Mouse (Mus musculus) bone marrow macrophage, adult 2 months (primary cell): ENCODE data around the gene Snrpd3. TPM values are rescaled to one million over a fixed set of nuclear protein-coding genes. Genes with fewer than 3 reads are reported as not detected.
A peak's percentile ranks its signal among the peaks of the same experiment; 100 is the strongest.
"Not testable (repeated sequence)": the region's sequence is repeated elsewhere in the genome, so short reads cannot be mapped to it uniquely, and the experiment has no call there.

Experiments used
- H3K27ac ChIP-seq: 2 replicates; pipeline ENCODE4 v1.5.1; 2012; ENCODE audit warnings: low read depth, low read length; ENCODE audit not compliant: insufficient read depth
- H3K4me1 ChIP-seq: 2 replicates; pipeline ENCODE4 v1.6.1; 2012; ENCODE audit warnings: low read length; ENCODE audit not compliant: control insufficient read depth, insufficient read depth
- H3K4me3 ChIP-seq: 2 replicates; pipeline ENCODE4 v1.5.1; 2012; ENCODE audit warnings: mild to moderate bottlenecking, low read length, moderate library complexity; ENCODE audit not compliant: insufficient read depth
- CTCF ChIP-seq: IDR thresholded peaks from 2 replicates; pipeline ENCODE4 v1.5.1; 2012; ENCODE audit warnings: low read depth, mild to moderate bottlenecking, low read length, moderate library complexity
- POLR2A ChIP-seq: IDR thresholded peaks from 2 replicates; pipeline ENCODE4 v1.6.1; 2012; ENCODE audit warnings: mild to moderate bottlenecking, low read depth, low read length, borderline replicate concordance
- polyA plus RNA-seq: library from polyadenylated mRNA; stranded (reverse); fragments of >200 nt; gene quantifications from 2 replicates; pipeline ENCODE4 v1.2.4, GENCODE M21; 2012; ENCODE audit not compliant: missing spikeins, insufficient read depth, insufficient read length

Snrpd3 gene
- 94.5 and 97.1 TPM in 2 replicates for polyA plus RNA-seq

- peak within 1 kb of the TSS; percentile 97 for H3K27ac ChIP-seq
- TF ChIP-seq POLR2A (no peak), CTCF (no peak)
- peak within 1 kb of the TSS; percentile 78 for H3K4me3 ChIP-seq
- H3K4me1 ChIP-seq: peaks cover 46% of the 10 kb centered on the region
Measured at GRCm38 (mm10) chr10:75517073-75517757, at the start of gene Snrpd3. Snrpd3 (plus strand) TSS chr10:75517551.

GRCm38 (mm10) chr10:75473411-75473810, 43.9 kb upstream of the Snrpd3 start:
- TF ChIP-seq CTCF: no peak
- no peak for TF ChIP-seq POLR2A

DNA sequence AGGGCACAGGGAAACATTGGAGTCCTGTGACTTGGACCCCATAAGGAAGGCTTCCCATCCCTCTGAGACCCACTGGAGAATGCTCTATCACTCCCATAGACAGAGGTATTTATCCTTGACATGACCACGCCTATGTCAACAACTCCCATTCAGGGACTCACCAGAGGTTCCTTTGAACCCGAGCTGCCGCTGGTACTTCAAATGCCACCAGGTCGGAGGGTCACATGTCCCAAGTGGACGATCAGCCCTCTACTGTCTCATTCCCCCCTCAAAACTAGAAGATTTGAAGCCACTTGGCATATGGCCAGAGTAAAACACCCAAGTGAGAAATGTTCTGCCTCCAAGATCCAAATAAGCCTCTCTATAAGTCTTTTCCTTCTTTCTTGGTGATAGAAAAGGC, 42.8 kb upstream of the Snrpd3 start:
- no peak overlapping the region for H3K4me3 ChIP-seq
- no peak for TF ChIP-seq CTCF
- no peak for TF ChIP-seq POLR2A
- H3K27ac ChIP-seq: no peak overlapping the region
- peaks cover 8% of the 10 kb centered on the region for H3K4me1 ChIP-seq

More at GRCm38 (mm10) chr10:75473411-75473810, 43.9 kb upstream of the Snrpd3 start:
- Histone ChIP-seq H3K27ac (no peak overlapping the region), H3K4me1 (peaks cover 8% of the 10 kb centered on the region), H3K4me3 (no peak overlapping the region)

DNA sequence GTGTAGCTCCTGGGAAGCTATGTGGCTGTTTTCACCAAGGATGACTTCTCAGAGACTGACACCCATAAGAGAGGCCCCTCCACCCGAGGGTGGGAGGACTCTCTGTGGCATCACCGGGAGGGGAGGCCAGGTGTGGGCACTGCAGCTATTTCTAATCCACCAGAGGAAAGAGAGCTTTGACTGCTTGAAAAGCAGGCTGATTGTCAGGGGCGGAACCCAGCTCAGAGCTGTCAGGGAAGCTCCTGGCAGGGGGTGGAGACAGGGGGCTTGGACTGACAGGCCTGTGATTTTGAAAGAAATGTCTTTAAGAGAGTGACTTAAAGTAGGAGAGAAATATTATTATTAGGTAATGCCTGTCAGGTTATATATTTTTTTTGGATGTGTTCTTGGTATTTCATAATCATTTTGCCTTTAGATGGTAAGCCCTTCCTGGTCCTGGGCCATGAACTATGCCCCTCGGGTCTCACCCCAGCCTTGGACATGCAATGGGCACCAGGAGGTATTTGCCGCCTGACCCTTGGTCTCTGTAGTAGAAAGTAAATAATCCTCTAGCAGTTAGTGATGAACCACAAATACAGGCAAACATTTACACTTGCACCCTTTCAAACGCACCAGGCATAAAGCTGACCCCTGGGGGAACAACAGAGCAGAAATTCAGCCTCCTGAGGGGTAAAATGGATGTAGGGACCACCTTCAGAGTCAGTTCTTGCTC, 42.1 kb upstream of the Snrpd3 start:
- not testable (repeated sequence) for H3K4me1 ChIP-seq, H3K27ac ChIP-seq, H3K4me3 ChIP-seq

GRCm38 (mm10) chr10:75477034-75477433, 40.3 kb upstream of the Snrpd3 start:
- TF ChIP-seq POLR2A (no peak), CTCF (no peak)
- H3K4me1 ChIP-seq: peaks cover 8% of the 10 kb centered on the region
- H3K4me3 ChIP-seq: no peak overlapping the region
- no peak overlapping the region for H3K27ac ChIP-seq

GRCm38 (mm10) chr10:75479955-75480354, 37.4 kb upstream of the Snrpd3 start:
- TF ChIP-seq CTCF: no peak
- TF ChIP-seq POLR2A: no peak
- H3K4me3 ChIP-seq: no peak overlapping the region

DNA sequence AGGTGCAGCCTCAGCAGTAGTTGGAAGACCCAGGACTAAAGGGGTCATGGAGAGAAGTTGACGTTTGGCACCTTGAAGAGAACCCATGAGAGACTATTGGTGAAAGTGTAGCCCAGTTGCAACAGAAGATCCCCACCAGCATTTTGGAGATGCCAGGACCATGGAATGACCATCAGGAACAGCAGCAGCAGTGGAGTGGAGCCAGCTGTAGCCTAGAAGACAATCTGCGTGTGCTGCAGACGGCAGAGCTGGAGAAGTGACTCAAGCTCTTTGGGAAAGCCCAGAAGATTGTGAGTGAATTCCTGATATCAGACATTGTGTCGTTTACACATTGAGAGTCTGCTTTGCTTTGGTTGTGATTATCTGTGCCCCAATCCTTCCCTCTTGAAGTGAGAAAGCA, 35.6 kb upstream of the Snrpd3 start:
- Histone ChIP-seq H3K27ac (no peak overlapping the region), H3K4me1 (peaks cover 8% of the 10 kb centered on the region), H3K4me3 (no peak overlapping the region)
- TF ChIP-seq POLR2A (no peak), CTCF (no peak)

More at GRCm38 (mm10) chr10:75479955-75480354, 37.4 kb upstream of the Snrpd3 start:
- H3K4me1 ChIP-seq: peaks cover 5% of the 10 kb centered on the region
- no peak overlapping the region for H3K27ac ChIP-seq

DNA sequence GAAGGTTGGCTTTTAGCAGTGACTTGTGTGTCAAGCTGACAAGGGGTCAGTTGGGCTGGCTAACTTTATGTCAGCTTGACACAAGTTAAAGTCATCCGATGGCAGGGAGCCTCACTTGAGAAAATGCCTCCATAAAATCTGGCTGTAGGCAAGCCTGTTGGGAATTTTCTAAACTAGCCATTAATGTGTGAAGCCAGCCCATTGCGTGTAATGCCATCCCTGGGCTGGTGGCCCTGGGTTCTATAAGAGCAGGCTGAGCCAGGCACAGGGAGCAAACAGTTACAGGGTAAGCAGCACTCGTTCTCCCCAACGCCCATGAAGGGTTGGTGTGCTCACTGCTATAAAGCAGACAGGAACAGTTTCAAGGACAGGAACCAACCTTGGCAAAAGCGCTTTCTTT, 35.1 kb upstream of the Snrpd3 start:
- Histone ChIP-seq H3K4me3 (no peak overlapping the region), H3K27ac (no peak overlapping the region), H3K4me1 (peaks cover 8% of the 10 kb centered on the region)
- TF ChIP-seq CTCF (no peak), POLR2A (no peak)

DNA sequence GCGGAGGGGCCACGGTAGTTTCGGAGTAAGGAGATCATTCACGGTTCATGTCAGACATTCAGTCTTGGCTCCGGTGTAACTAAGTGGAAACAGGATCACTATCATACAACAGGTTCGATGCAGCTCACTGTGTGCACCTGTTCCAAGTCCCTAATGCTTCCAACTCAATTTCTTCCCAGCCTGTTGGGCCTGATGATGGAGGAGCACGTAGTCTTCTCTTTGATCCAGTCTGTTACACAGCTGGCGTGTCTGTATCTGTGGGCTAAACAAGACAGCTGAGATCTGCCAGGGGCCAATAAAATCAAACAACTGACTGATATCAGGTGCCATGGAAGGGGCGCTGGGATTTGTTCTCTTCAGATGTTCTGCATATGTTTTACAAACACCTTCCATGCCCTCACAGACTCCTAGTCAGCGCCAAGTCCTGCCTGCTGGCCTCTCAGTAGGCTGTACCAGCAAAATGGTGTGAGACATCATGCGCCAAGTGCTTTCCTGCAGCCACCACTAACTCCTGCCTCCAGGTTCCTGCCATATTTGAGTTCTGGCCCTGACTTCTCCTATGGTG, 34.4 kb upstream of the Snrpd3 start:
- H3K4me1 ChIP-seq: peaks cover 8% of the 10 kb centered on the region
- H3K27ac ChIP-seq: no peak overlapping the region
- TF ChIP-seq POLR2A (no peak), CTCF (no peak)
- H3K4me3 ChIP-seq: no peak overlapping the region

DNA sequence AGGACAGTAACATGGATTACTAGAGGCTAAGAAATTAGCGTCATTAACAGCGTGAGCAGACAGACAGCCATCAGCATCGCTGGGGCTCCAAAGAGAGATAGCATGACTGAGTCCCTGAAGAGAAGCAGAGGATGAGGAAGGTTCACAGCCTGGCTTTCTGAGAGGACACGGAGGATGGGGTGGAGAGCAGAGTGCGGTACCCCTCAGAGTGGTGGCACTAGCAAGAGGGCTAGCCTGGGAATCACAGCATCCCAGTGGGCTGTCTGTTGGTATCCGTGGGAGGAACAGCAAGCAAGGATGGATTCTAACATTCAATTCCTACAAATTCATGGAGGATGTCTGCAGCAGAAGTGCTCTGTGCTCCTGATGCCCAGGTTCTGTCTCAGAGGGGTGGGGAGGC, 33.3 kb upstream of the Snrpd3 start:
- H3K4me1 ChIP-seq: peaks cover 8% of the 10 kb centered on the region
- H3K27ac ChIP-seq: no peak overlapping the region
- H3K4me3 ChIP-seq: no peak overlapping the region
- no peak for TF ChIP-seq CTCF
- no peak for TF ChIP-seq POLR2A
